Mouse (Mus musculus) heart, adult 2 months (tissue): ENCODE data around the gene Olfr767.
"Not testable (repeated sequence)": the region's sequence is repeated elsewhere in the genome, so short reads cannot be mapped to it uniquely, and the experiment has no call there.

ENCODE experiments used
- CTCF ChIP-seq: fragments of 200-600 bp; IDR thresholded peaks from 2 replicates; pipeline ENCODE4 v1.8.1; 2022; ENCODE audit warnings: antibody characterized with exemption, mild to moderate bottlenecking, moderate library complexity
- POLR2A ChIP-seq: fragments of 200-500 bp; IDR thresholded peaks from 2 replicates; pipeline ENCODE4 v1.6.1; 2011; ENCODE audit warnings: mild to moderate bottlenecking, low read depth, low read length, control low read depth; ENCODE audit not compliant: insufficient read depth

GRCm38 (mm10) chr10:129082810-129083209 lies at the start of gene Olfr767:
- TF ChIP-seq POLR2A, CTCF: not testable (repeated sequence)
